ENCODE assay signal across 1 mouse cellular context in genomic region chr4:133201006-133201771, GRCm38 (mm10).
TF ChIP-seq lines count a peak whose summit lies in the region.

No protein-coding gene starts in this region.

TF ChIP-seq in CH12.LX, 34 proteins besides CTCF, POLR2A, EP300 and RAD21 (continued from another document):
- TF ChIP-seq GABPA (IDR thresholded peaks at IDR 0.05; ENCODE audit: insufficient replicate concordance, low read depth, low read length) (no peak), JUND (conservative IDR thresholded peaks at IDR 0.05; ENCODE audit: low read depth, low read length) (no peak), USF2 (conservative IDR thresholded peaks at IDR 0.05; ENCODE audit: low read depth, low read length) (no peak), ZC3H11A (IDR thresholded peaks at IDR 0.05; ENCODE audit: low read depth, low read length) (peak; percentile 48; the same call in 1 of the 2 replicates), CHD2 (IDR thresholded peaks at IDR 0.05; ENCODE audit: low read length) (no peak), ZKSCAN1 (IDR thresholded peaks at IDR 0.05; ENCODE audit: borderline replicate concordance, low read depth, low read length) (no peak), PAX5 (IDR thresholded peaks at IDR 0.05; ENCODE audit: low read length) (no peak), ZMIZ1 (IDR thresholded peaks at IDR 0.05; ENCODE audit: low read depth, low read length) (no peak), ELF1 (IDR thresholded peaks at IDR 0.05; ENCODE audit: low read depth, low read length) (peak; percentile 38; the same call in 1 of the 2 replicates), MAFK (IDR thresholded peaks at IDR 0.05; ENCODE audit: insufficient replicate concordance, low read length) (no peak), MEF2A (IDR thresholded peaks at IDR 0.05; ENCODE audit: borderline replicate concordance, low read depth, low read length) (0 out of 2 replicates have a peak, but pooled peaks have one; percentile 37), NELFE (IDR thresholded peaks at IDR 0.05; ENCODE audit: low read depth, low read length) (no peak), BHLHE40 (IDR thresholded peaks at IDR 0.05; ENCODE audit: low read depth, low read length) (0 out of 2 replicates have a peak, but pooled peaks have one; percentile 16), ZNF384 (IDR thresholded peaks at IDR 0.05; ENCODE audit: low read depth, low read length) (no peak), HCFC1 (IDR thresholded peaks at IDR 0.05; ENCODE audit: low read depth, low read length) (no peak), TCF12 (IDR thresholded peaks at IDR 0.05; ENCODE audit: low read depth, low read length) (no peak), SMC3 (IDR thresholded peaks at IDR 0.05; ENCODE audit: low read depth, low read length) (peak; percentile 94), MYC (IDR thresholded peaks at IDR 0.05; ENCODE audit: low read depth, low read length) (no peak), NRF1 (IDR thresholded peaks at IDR 0.05; ENCODE audit: low read depth, low read length) (no peak), JUN (IDR thresholded peaks at IDR 0.05; ENCODE audit: insufficient read depth, low read depth, low read length) (no peak), ETS1 (conservative IDR thresholded peaks at IDR 0.05; ENCODE audit: low read depth, low read length) (no peak), USF1 (IDR thresholded peaks at IDR 0.05; ENCODE audit: low read depth, low read length) (no peak), KAT2A (IDR thresholded peaks at IDR 0.05; ENCODE audit: insufficient replicate concordance, low read length) (no peak), SIN3A (IDR thresholded peaks at IDR 0.05; ENCODE audit: low read length) (no peak), E2F4 (IDR thresholded peaks at IDR 0.05; ENCODE audit: insufficient replicate concordance, low read depth, low read length) (no peak), UBTF (IDR thresholded peaks at IDR 0.05; ENCODE audit: low read depth, low read length) (no peak), TBP (conservative IDR thresholded peaks at IDR 0.05; ENCODE audit: low read depth, low read length) (no peak), IRF4 (IDR thresholded peaks at IDR 0.05; ENCODE audit: low read depth, low read length) (peak; percentile 42; the same call in 1 of the 2 replicates)
